Mouse (Mus musculus) thymus, postnatal 36 days (tissue): Measurements from ENCODE around the gene Mmp9.

Experiments used
- DNase-seq, 2 experiments: peaks; one replicate each; pipeline ENCODE4 v3.0.0; 2022; ENCODE audit warnings: mixed read lengths in 2 of 2

Gene Mmp9

GRCm38 (mm10) chr2:164994156-164994555 is 53.6 kb downstream of the Mmp9 start:
- no peak for DNase-seq

DNA sequence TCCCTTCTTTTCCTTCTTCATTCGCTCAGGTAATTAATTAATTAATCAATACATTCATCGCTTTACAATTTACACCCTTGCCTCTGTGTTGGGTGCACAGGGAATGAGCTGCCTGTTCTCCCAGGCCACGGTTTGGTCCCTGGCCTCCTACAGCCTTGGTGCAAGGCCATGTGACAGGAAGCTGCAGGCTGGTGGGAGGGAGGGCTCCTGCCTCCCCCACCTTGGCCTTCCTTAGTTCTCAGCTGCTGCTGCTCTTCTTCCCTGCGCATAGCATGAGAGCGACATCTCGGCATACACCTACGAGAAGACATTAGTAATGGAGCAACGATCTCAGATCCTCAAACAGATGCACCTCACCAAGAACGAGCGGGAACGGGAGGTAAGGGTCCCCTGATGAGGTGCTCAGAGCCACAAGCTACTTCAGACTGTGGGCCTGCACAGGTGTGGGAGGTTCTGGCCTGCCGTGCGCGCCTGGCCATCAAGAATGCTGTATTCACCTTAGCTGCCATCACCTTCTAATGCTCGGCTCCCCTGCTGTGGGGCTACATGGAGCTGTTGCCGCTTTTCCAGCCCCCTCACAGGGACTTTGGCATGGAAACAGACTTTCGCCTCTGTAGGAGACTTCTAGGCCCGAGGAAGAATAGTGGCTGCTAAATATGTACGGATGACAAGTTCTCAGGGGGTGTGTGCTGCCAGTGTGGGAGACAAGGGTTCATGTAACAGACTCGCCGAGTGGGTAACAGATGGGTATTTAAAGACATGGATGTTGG is 54.3 kb downstream of the Mmp9 start:
- no peak for DNase-seq

- DNase-seq: no peak
Measured at GRCm38 (mm10) chr2:164995976-164996375, 55.4 kb downstream of the Mmp9 start.

GRCm38 (mm10) chr2:164996848-164997720 is 56.5 kb downstream of the Mmp9 start:
- DNase-seq: no peak

DNA sequence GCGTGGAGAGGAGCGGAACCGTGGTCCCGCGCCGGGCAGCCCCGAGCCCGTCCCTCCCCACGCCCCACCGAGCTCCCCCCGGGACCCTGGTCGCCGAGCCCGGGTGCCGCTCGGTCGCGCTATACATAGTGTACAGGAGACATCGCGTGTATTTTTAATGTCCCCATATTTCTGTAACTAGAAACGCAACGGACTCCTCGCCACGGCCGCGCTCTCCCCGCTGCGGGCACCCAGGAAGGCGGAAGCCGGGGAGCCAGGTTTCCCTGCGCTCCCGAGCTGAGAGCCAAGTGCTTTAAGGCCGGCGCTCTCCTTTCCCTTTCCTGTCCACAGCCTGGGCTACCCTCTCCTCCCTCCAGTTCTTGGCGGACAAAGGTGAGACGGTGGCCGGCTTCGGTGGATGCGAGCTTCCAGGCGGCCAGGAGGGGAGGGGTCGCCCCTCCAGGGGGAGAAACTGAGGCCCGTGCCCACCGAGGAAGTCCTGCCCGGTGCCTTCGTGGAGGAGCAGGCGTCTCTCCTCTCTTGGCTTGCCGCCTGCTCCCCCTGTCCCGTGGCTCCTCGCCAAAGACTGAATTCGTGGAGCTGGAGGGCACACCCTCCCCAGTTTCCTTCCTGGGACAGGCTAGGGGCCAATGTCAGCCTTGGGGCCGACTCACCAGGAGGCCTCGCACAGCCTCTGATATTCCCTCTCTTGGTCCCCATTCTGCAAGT is 57.3 kb downstream of the Mmp9 start:
- DNase-seq: no peak

- no peak for DNase-seq
Measured at GRCm38 (mm10) chr2:165001958-165002357, 61.4 kb downstream of the Mmp9 start.

DNA sequence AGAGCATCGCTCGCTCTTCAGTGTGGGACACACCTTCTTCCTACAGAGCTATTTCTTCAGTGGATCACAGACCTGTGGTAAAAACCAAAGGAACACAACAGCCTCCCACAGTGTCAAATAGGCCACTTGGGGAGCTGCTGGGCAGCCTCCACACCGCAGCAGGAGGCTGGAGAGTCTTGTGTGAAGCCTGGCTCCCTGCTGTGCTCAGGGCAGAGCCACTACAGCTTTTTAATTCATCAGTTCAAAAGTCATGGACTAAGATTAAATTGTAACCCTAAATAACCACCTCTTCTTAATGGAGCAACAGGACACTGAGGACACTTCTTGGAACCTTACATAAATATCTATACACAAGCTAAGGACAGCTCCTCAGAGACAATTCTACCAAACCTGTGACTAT is 62.5 kb downstream of the Mmp9 start:
- DNase-seq: no peak

GRCm38 (mm10) chr2:165004237-165004636 is 63.7 kb downstream of the Mmp9 start:
- no peak for DNase-seq
